Mouse (Mus musculus) cerebellum, adult 2 months (tissue): Measurements from ENCODE around the gene Enpp3.
"Not testable (repeated sequence)": the region's sequence is repeated elsewhere in the genome, so short reads cannot be mapped to it uniquely, and the experiment has no call there.

ENCODE experiments used
- CTCF ChIP-seq: fragments of 200-500 bp; IDR thresholded peaks from 2 replicates; pipeline ENCODE4 v1.5.1; 2011; ENCODE audit warnings: low read depth, mild to moderate bottlenecking, control low read depth, low read length, moderate library complexity, borderline replicate concordance; ENCODE audit not compliant: insufficient read depth
- POLR2A ChIP-seq: fragments of 200-500 bp; IDR thresholded peaks from 2 replicates; pipeline ENCODE4 v1.6.1; 2011; ENCODE audit warnings: low read length, control low read depth, borderline replicate concordance; ENCODE audit not compliant: insufficient read depth

GRCm38 (mm10) chr10:24802742-24803244 is 39.8 kb downstream of the Enpp3 start:
- TF ChIP-seq POLR2A, CTCF: not testable (repeated sequence)
